In the genomic region with DNA sequence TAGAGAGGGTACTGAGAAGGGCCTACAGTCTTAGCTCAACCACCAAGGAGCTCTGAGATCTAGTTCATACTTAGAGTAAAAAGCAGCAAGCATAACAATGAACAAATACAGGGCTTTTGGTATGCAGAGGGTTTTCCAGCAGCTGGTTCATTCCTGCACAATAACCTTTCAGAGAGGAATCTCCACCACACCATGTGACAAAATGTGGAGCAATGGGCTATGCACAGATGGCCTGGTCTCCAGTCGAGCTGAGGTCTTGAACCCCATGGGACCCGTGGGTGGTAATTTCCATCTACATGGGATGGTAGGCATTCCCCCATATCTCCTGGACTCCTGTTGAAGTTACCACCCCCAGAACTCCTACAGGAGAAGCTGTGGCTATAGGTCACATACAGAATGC, we compare ENCODE assay signal across 23 mouse cellular contexts.
"Had no signal": no experiment of that assay in that cellular context is flagged by ENCODE, and none has a peak within 500 bp of the region (broad histone marks: within the 10 kb centered on the region; RNA-seq: fewer than 3 reads in every experiment).

No protein-coding gene starts in this region.

- H3K9ac ChIP-seq: liver, embryonic 15.5 days; liver, postnatal 0 days; lung, embryonic 15.5 days; midbrain, embryonic 13.5 days; midbrain, embryonic 15.5 days; neural tube, embryonic 13.5 days; neural tube, embryonic 15.5 days had no signal

- H3K9me3 ChIP-seq: liver, embryonic 15.5 days; lung, embryonic 15.5 days; midbrain, embryonic 13.5 days; midbrain, embryonic 15.5 days; neural tube, embryonic 13.5 days; neural tube, embryonic 15.5 days had no signal

- H3K27me3 ChIP-seq: liver, embryonic 15.5 days; lung, embryonic 15.5 days; megakaryocyte, embryonic 14.5 days; midbrain, embryonic 13.5 days; midbrain, embryonic 15.5 days; neural tube, embryonic 13.5 days; neural tube, embryonic 15.5 days had no signal

- DNase-seq: liver, postnatal 0 days; lung, adult 2 months; lung, postnatal 14 days; lung, postnatal 36 days; retina, postnatal 1 day; right cerebral cortex, adult 18-20 months; right cerebral cortex, postnatal 25 days; right cerebral cortex, postnatal 4 days; spleen, adult 18-20 months; thymus, adult 18-20 months; thymus, postnatal 14 days; thymus, postnatal 4 days had no signal

- H3K4me2 ChIP-seq: liver, embryonic 15.5 days; lung, embryonic 15.5 days; midbrain, embryonic 11.5 days; midbrain, embryonic 13.5 days; midbrain, embryonic 15.5 days; neural tube, embryonic 13.5 days; neural tube, embryonic 15.5 days had no signal

- ATAC-seq: liver, postnatal 0 days; lung, postnatal 0 days; midbrain, embryonic 13.5 days; midbrain, embryonic 15.5 days had no signal

- H3K27ac ChIP-seq: liver, embryonic 15.5 days; lung, embryonic 15.5 days; macrophage; midbrain, embryonic 13.5 days; midbrain, embryonic 15.5 days; neural tube, embryonic 13.5 days; neural tube, embryonic 15.5 days had no signal

- H3K36me3 ChIP-seq: liver, embryonic 15.5 days; lung, embryonic 15.5 days; midbrain, embryonic 13.5 days; midbrain, embryonic 15.5 days; neural tube, embryonic 13.5 days; neural tube, embryonic 15.5 days had no signal

- H3K4me3 ChIP-seq: liver, embryonic 15.5 days; lung, embryonic 15.5 days; megakaryocyte, embryonic 14.5 days; midbrain, embryonic 13.5 days; midbrain, embryonic 15.5 days; myocyte; neural tube, embryonic 13.5 days; neural tube, embryonic 15.5 days had no signal

- H3K4me1 ChIP-seq: liver, embryonic 15.5 days; lung, embryonic 15.5 days; megakaryocyte, embryonic 14.5 days; midbrain, embryonic 13.5 days; midbrain, embryonic 15.5 days; neural tube, embryonic 13.5 days; neural tube, embryonic 15.5 days had no signal
